Mouse (Mus musculus) E14TG2a.4 (cell line): ENCODE results near the gene Taar6.

Experiments
- H3K27me3 ChIP-seq: 2 replicates; pipeline ENCODE4 v1.6.1; 2014; ENCODE audit warnings: low read length, control low read depth; ENCODE audit not compliant: insufficient read depth
- H3K36me3 ChIP-seq: 2 replicates; pipeline ENCODE4 v1.6.1; 2014; ENCODE audit warnings: low read length, control low read depth; ENCODE audit not compliant: insufficient read depth
- H3K4me1 ChIP-seq: replicated peaks from 2 replicates; pipeline ENCODE4 v1.6.1; 2014; ENCODE audit warnings: low read depth, low read length, control low read depth
- H3K4me3 ChIP-seq: replicated peaks from 2 replicates; pipeline ENCODE4 v1.5.1; 2014; ENCODE audit warnings: mild to moderate bottlenecking, low read length
- H3K9me3 ChIP-seq: 2 replicates; pipeline ENCODE4 v1.6.1; 2014; ENCODE audit warnings: low read length, control low read depth
- CTCF ChIP-seq: conservative IDR thresholded peaks from 2 replicates; pipeline ENCODE4 v1.5.1; 2014; ENCODE audit warnings: low read length
- NANOG ChIP-seq: IDR thresholded peaks from 2 replicates; pipeline ENCODE4 v1.6.1; 2014; ENCODE audit warnings: borderline replicate concordance, low read length, mixed read lengths
- POU5F1 ChIP-seq: IDR thresholded peaks from 2 replicates; pipeline ENCODE4 v1.6.1; 2014; ENCODE audit warnings: low read length, borderline replicate concordance

The Taar6 gene

DNA sequence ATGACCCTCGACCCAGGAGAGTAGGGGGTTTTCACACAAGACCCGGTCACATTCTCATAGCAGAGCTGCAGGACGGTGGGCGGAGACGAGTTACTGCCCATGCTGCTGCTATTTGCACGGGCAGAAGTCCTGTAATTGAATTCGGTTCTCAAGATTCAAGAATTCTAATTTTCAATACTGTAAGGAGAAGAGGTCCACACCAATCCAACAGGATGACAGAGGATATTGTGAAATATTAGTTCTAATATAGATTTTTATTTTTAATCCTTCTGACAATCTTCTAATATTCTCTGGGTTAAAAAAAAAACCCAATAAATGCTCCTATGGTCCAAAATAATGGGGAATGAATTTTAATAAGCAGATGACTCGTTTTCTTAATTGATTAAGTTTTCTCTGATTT, at the start of gene Taar6:
Gene Taar6, minus strand, starts transcription at position 101 of the 400 bp plus-strand sequence.
- H3K9me3 ChIP-seq, result no peaks in the 10 kb centered on the region

GRCm38 (mm10) chr10:24031347-24031746, 45.9 kb upstream of the Taar6 start:
- no peaks in the 10 kb centered on the region for H3K4me1 ChIP-seq
- no peak overlapping the region for H3K4me3 ChIP-seq
- no peak for TF ChIP-seq POU5F1
- no peak for TF ChIP-seq NANOG
- H3K27me3 ChIP-seq, result no peaks in the 10 kb centered on the region
- H3K9me3 ChIP-seq, result no peaks in the 10 kb centered on the region
- no peaks in the 10 kb centered on the region for H3K36me3 ChIP-seq

More for the DNA sequence above, at the start of gene Taar6:
- H3K4me1 ChIP-seq, result 0 out of 2 replicates have a peak, but pooled peaks cover 3% of the 10 kb centered on the region
- no peaks in the 10 kb centered on the region for H3K36me3 ChIP-seq
- H3K27me3 ChIP-seq, result no peaks in the 10 kb centered on the region
- H3K4me3 ChIP-seq, result no peak within 1 kb of the TSS
- TF ChIP-seq POU5F1, result no peak
- TF ChIP-seq CTCF, result no peak
- TF ChIP-seq NANOG, result no peak

- Histone ChIP-seq H3K4me3 (no peak within 1 kb of the TSS), H3K36me3 (no peaks in the 10 kb centered on the region), H3K9me3 (peaks cover 26% of the 10 kb centered on the region), H3K4me1 (no peaks in the 10 kb centered on the region), H3K27me3 (no peaks in the 10 kb centered on the region)
- TF ChIP-seq CTCF (no peak), POU5F1 (no peak)
Observed at GRCm38 (mm10) chr10:24026922-24027321, 41.5 kb upstream of the Taar6 start, which contains the start of gene Taar7d. Taar7d (plus strand) TSS chr10:24027222.

DNA sequence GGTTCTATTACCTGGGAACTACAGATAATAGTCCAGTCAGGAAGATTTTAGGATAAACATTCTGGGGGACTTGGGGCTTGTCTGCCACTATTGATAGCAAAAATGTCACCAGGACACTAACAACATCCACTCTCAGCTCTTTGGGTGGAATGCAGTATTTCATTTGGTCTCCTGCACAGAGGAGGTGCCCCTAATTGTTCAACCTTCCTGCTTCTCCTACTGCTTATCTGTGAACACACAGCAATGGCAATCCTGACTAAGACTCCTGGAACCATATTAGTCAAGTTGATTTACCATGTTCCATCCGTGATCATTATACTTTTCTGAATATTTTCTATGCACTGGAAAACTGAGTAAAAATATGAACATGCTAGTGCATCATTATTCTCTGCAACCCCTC, 22.7 kb upstream of the Taar6 start:
- no peak for TF ChIP-seq POU5F1
- no peak for TF ChIP-seq CTCF
- no peak for TF ChIP-seq NANOG
- no peak overlapping the region for H3K4me3 ChIP-seq
- H3K9me3 ChIP-seq, result peaks cover 9% of the 10 kb centered on the region; the same call in 1 of the 2 replicates
- no peaks in the 10 kb centered on the region for H3K4me1 ChIP-seq
- H3K36me3 ChIP-seq, result no peaks in the 10 kb centered on the region
- no peaks in the 10 kb centered on the region for H3K27me3 ChIP-seq

- peaks cover 9% of the 10 kb centered on the region; the same call in 1 of the 2 replicates for H3K9me3 ChIP-seq
- H3K4me1 ChIP-seq, result no peaks in the 10 kb centered on the region
- TF ChIP-seq NANOG (peak; percentile 44; the same call in 1 of the 2 replicates), CTCF (no peak)
- no peaks in the 10 kb centered on the region for H3K27me3 ChIP-seq
- H3K4me3 ChIP-seq, result no peak overlapping the region
- H3K36me3 ChIP-seq, result no peaks in the 10 kb centered on the region
Observed at GRCm38 (mm10) chr10:24007034-24007433, 21.6 kb upstream of the Taar6 start.

GRCm38 (mm10) chr10:24006442-24006841, 21.0 kb upstream of the Taar6 start:
- no peak for TF ChIP-seq NANOG
- no peak for TF ChIP-seq CTCF
- no peak for TF ChIP-seq POU5F1
- peaks cover 9% of the 10 kb centered on the region; the same call in 1 of the 2 replicates for H3K9me3 ChIP-seq
- no peaks in the 10 kb centered on the region for H3K4me1 ChIP-seq
- no peaks in the 10 kb centered on the region for H3K36me3 ChIP-seq
- H3K27me3 ChIP-seq, result no peaks in the 10 kb centered on the region
- no peak overlapping the region for H3K4me3 ChIP-seq

GRCm38 (mm10) chr10:23999639-24000038, 14.2 kb upstream of the Taar6 start, which contains the start of gene Taar7b:
Taar7b (plus strand) TSS chr10:23999939.
- no peaks in the 10 kb centered on the region for H3K4me1 ChIP-seq
- no peaks in the 10 kb centered on the region for H3K36me3 ChIP-seq
- no peaks in the 10 kb centered on the region for H3K9me3 ChIP-seq
- TF ChIP-seq NANOG (no peak), POU5F1 (no peak), CTCF (no peak)
- no peaks in the 10 kb centered on the region for H3K27me3 ChIP-seq
- no peak within 1 kb of the TSS for H3K4me3 ChIP-seq

- H3K36me3 ChIP-seq, result no peaks in the 10 kb centered on the region
- no peaks in the 10 kb centered on the region for H3K27me3 ChIP-seq
- no peaks in the 10 kb centered on the region for H3K4me1 ChIP-seq
- no peaks in the 10 kb centered on the region for H3K9me3 ChIP-seq
- no peak within 1 kb of the TSS for H3K4me3 ChIP-seq
- no peak for TF ChIP-seq NANOG
- TF ChIP-seq CTCF, result no peak
Observed at GRCm38 (mm10) chr10:23993381-23993780, 7.9 kb upstream of the Taar6 start, which contains the start of gene Taar7a. Taar7a (minus strand) TSS chr10:23993481.

- Histone ChIP-seq H3K9me3 (no peaks in the 10 kb centered on the region), H3K4me1 (0 out of 2 replicates have a peak, but pooled peaks cover 3% of the 10 kb centered on the region), H3K4me3 (no peak overlapping the region), H3K36me3 (no peaks in the 10 kb centered on the region), H3K27me3 (no peaks in the 10 kb centered on the region)
- TF ChIP-seq POU5F1 (no peak), NANOG (no peak), CTCF (no peak)
Observed at GRCm38 (mm10) chr10:23986419-23986818, 973 bp upstream of the Taar6 start.
